Mouse (Mus musculus) gastrocnemius, postnatal 36 days (tissue): ENCODE results near the gene Wdr5b. TPM values are rescaled to one million over a fixed set of nuclear protein-coding genes. Genes with fewer than 3 reads are reported as not detected.

Source experiments
- DNase-seq, 2 experiments: peaks; one replicate each; pipeline ENCODE4 v3.0.0; 2022
- intact Hi-C: fragments of 180-260 bp; cut with DNase I; formaldehyde crosslinking; loops from one replicate; pipeline ENCODE4 v1.15.1; 2025
- total RNA-seq, 2 experiments: library from RNA; stranded (reverse); gene quantifications; 2 replicates each; pipeline ENCODE4 v1.2.3; 2021

Wdr5b gene
- total RNA-seq, 2 experiments from 2014 or later: 1.2 to 1.8 TPM

DNA sequence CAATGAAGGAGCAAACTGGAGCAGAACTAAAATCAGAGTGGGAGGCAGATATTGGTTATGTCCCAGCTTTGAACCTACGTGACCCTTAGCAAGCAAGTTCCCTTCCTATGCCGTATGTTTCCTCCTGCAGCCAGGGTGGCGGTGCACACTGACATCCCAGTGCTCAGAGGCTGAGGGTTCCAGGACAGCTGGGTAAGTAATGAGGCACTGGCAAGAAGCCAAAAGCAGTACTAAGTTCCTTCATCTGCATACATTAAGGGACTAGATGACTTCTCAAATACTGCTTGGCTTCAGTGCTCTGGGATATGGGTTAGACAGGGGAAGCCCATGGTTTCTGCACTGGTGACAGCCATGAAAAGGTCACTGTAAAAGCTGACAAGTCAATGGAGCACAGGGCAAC, 27.4 kb downstream of the Wdr5b start:
- DNase-seq: no peak
- intact Hi-C loops: no loop called here

DNA sequence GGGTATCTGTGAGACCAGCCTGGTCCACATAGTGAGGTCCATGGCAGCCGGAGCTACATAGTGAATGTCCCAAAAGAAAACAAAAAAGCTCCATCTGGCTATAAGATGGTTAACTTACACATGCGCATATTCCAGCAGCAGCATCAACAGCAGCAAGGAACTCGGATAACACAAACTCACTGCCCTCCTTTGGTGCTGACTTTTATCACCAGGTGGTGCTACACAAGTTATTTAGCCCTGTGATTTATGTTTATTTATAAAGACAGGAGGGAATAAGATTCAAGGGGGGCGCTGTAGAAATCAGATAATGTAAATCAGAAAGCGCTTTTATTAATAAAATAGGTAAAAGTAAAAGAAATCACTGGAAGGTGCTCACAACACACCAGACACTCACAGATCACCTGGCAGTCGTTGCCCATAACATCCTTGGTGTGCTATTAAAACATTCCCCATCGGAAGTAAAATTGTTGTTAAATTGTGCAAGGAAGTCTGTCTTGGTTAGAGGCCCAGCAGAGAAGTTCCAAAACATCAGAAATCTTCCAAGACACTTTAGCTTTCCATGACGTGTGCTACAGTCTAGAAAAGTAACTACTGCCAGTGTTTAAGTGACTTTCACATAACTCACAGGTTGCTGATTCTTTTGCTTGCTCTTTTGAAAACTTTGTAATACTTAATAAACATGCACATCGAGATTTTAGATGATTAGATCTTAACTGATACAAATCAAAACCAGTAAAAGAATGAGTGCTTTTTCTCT, 29.0 kb downstream of the Wdr5b start:
- intact Hi-C loops: no loop called here
- DNase-seq: no peak

DNA sequence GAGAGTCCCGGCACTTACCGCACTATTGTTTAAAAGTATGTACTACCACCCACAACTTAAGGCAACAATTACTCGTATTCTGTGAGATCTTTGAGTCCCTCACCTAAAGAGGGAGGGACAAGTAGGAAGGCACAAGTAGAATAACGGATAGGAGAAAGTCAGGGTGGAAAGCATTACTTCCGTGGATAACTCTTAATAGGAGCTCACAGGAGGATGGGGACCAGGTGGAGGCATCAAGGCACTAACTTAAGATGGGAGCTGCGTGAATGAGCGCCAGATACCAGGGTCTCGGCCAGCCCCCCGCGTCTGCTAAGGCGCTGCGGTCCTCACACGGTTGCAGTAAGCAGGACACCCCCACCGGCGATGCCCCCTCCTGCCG, 30.1 kb downstream of the Wdr5b start:
- no peak for DNase-seq
- intact Hi-C loops: no loop called here

DNA sequence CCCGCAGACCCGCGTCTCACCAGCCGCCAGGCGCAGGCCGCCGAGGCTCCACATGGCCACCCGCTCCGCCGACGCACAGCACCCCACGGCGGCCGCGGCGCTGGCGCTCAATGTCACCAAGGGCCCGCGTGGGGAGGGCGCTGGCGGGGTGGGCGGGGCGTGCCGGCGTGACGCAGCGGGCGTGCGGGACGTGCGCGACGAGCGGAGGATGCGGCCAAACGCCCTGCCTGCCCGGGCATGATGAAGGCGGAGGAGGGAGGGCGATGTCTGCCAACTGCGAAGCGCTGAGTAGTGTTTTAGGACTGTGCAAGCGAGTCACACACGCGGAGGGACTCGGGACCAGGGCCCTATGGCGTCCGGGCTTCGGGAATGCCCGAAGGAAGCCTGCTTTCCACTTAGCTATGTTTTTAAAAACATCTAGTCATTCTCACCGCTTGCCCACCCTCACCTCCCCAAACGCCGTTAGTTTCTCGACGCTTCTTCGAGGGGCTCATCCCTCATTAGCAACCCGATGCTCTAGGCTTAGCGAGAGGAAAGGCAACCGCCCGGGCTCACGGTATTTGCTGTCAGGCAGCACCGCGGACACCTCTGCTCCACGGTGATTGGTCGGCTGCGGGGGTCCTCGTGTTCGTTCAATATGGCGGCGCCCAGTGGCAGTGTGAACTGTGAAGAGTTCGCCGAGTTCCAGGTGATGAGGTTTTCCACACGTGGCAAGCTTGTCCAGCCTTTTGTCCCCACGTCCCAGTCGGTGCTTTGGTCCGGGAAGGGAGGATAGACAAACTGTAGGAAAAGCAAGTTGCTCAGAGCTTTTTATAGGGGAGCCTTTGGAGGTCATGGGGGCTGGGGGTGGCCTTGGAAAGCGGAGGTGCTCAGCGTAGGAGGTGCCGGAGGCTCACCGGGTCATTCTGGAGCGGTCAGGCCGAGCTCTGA, 30.7 kb downstream of the Wdr5b start, which contains the start of the genes Fam162a and Ccdc58:
Gene Fam162a (minus strand): TSS at position 145 of the 930 bp plus-strand sequence.
Gene Ccdc58 (plus strand): TSS at position 236 of the 930 bp plus-strand sequence.
- intact Hi-C loops: no loop called here

DNA sequence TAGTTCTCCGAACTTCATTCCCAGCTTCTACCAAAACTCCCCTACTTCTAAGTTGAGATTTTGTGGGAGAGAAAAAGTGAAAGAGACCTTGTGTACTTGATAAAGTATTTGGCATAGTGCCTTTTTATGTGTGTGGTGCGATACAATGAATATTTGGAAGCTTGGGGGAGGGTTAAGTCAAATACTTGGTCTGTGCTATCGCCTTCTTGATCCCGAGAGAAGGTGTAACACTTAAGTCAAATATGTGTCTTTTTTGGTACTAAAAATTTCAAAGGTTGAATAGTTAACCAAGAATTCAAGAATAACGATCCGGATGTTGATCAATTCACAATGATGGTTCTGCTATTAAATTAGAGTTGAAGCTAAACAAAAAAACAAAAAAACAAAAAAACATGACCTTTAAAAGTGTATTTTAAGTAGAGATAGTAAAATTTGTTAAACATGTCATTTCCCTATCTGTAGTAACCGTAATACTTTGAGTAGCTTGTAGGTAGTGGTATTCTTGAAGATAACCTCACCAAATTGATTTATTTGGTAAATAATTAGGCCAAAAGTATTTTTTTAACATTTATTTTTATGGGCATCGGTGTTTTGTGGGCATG, 31.5 kb downstream of the Wdr5b start:
- no peak for DNase-seq
- intact Hi-C loops: no loop called here

More for the DNA sequence above, 30.7 kb downstream of the Wdr5b start, which contains the start of the genes Fam162a and Ccdc58:
- DNase-seq: peak; percentile 89 to 92

DNA sequence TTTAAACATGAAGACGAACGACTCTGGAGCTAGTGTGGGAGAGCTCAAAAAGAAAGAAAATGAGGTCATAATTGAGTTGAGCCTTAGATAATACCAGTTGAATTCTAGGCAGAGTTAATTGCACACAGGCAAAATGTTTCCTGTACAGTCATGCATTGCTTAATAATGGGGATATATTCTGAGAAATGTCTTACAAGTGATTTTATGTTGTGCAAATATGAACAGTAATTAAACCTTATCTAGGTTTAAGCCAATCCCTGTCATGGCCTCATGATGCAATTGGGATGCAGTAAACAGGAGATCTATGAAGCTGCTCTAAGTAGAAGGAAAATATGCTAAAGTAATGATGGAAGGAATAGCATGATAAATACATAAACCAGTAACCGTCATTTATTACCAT, 33.8 kb downstream of the Wdr5b start:
- DNase-seq: no peak
- intact Hi-C loops: no loop called here

DNA sequence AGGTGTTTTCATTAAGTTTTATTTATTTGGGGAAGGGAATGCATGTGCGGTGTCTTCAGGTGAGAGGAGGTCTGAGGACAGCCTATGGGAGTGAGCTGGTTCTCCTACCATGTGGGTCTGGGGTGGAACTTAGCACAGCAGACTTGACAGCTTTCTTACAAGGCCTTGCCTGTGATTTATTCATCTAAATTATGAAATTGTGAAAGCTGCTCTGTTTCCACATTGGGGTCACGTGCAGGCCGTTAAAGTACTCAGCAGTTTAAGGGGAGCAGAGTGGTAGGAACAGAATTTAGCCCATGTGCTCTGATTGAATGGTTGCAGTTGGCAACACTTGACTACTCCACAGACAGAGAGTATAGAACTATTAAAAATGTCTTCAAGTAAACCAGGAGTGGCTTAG, 38.9 kb downstream of the Wdr5b start:
- intact Hi-C loops: no loop called here
- DNase-seq: no peak

DNA sequence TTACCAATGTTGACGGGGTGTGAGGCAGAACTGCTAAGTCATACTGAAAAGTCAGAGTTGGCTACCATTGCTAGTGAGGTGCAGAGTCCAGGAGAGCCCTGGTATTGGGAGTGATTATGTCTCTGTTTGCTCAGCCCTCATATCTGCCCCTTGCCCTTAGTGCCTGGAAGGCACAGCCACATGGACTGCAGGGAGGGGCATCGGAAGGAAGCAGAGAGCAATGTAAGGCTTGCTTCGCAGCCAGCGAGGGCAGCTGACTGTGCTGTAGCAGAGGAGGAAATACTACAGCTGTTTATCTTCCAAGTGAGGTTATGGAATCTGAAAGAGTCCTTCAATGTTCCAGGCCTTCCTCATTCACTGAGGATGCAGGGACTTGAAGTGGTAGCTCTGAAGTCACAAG, 46.9 kb downstream of the Wdr5b start:
- DNase-seq: no peak

DNA sequence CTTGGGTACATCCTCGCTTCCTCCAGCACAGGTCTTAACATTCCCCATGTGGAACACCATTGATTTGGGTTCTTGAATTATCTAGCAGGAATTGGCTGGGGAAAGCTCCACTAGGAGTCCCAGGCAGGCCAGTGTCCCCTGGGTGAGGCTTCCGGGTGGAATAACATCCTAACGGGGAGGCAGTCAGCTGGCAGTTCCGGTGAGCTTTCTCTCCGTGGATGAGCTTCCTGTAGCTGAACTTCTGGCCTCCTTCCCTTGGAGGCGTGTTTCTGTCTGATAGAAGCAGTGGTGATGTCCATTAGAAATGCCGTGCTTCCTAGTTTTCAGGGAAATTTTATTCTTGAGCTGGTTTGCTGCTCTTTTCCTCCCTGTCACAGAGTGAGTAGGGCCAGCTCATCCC, 48.1 kb downstream of the Wdr5b start:
- intact Hi-C loops: no loop called here
- DNase-seq: no peak

More for the DNA sequence above, 46.9 kb downstream of the Wdr5b start:
- intact Hi-C loops: no loop called here

DNA sequence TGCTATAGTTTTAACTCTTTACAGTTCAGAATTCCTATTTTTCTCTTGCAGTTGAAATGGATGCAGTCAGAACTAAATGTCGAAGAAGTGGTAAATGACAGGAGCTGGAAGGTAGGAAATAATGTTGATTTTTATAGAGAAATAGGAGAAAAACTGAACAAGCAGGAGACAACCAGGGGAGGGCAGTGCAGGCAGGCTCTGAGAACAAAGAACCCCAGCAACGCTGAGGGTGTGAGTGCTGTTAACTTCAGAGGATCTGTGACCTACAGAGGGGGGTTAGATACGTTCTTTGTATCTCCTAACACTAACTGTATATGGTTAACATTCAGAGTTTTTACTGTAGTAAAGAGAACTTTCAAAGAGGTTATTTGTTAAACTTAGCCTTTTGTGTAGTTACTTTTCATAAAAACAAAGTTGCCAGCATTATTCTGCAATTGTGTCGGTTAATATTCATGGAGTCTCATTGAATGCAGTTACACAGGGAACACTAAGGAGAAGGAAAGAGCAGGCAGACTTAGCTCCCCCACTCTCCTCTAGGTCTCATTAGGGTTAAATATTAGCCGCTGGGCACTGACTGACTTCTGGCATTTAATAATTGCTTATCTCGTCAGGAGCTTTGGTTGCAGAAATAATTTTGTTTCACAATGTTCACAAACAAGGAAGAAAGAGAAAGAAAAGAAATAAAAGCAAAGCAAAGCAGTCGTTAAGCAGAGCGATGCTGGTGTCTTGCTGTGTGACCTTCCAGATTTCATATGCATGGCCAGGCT, 49.0 kb downstream of the Wdr5b start:
- DNase-seq: no peak
- intact Hi-C loops: no loop called here

DNA sequence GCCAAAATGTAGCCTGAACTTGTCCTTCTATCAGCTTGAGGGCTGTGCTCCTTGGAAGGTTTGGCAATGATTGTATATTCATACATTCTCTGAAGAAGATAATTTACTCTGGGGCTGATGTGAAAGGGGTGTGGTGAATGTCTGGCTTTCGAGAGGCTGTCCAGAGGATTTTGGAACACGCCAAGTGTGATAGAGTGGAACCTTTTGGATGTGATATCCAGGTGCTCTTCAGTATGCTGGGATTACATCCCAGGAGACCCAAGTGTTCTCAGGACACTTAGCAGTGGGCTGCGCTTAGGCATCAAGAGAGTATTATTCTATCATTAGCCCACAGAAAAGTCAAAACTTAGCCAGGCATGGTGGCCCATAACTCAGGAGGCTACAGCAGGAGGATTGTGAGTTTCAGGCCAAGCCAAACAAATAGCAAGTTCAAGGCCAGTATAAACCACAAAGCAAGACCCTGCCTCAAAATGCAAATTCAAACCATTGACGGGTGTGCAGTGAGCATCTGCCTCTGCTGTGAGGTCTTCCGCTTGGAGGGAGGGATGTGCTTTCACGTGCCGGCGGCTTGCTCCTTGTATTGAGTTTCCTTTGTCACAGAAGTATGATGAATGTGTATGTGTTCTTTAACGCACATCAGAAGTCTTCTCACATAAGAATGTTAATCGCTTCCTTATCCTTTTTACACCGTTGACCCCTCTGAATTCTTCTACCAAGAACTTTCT, 50.0 kb downstream of the Wdr5b start:
- intact Hi-C loops: no loop called here
- no peak for DNase-seq

Other genes with a start within 250 kb of the Wdr5b start
- 1 to 10 TPM; 2.8 to 4.0 TPM for gene Parp14, start 169.6 kb upstream of the Wdr5b start, total RNA-seq
- 1 to 10 TPM; 4.3 to 4.7 TPM for gene Parp9, start 102.7 kb upstream of the Wdr5b start, total RNA-seq
- 1 to 10 TPM; 3.6 to 4.6 TPM for gene Dtx3l, start 102.0 kb upstream of the Wdr5b start, total RNA-seq
- 100 to 1,000 TPM; 156 to 177 TPM for gene Kpna1, start 62.4 kb upstream of the Wdr5b start, total RNA-seq
- gene Fam162a, start 30.4 kb downstream of the Wdr5b start, total RNA-seq: 100 to 1,000 TPM; 108 to 113 TPM
- gene Ccdc58, start 30.5 kb downstream of the Wdr5b start, total RNA-seq: 10 to 100 TPM; 25.5 to 28.4 TPM
- not detected for gene Csta1, start 90.1 kb downstream of the Wdr5b start, total RNA-seq
- not detected for gene Stfa2l1, start 115.6 kb downstream of the Wdr5b start, total RNA-seq
- not detected for gene Gm5483, start 143.0 kb downstream of the Wdr5b start, total RNA-seq
- not detected for gene Gm5416, start 169.2 kb downstream of the Wdr5b start, total RNA-seq
- not detected for gene 2010005H15Rik, start 180.3 kb downstream of the Wdr5b start, total RNA-seq
- gene Stfa1, start 235.8 kb downstream of the Wdr5b start, total RNA-seq: not detected